Comparison of ENCODE assay signal across 10 mouse cellular contexts in the genomic region with DNA sequence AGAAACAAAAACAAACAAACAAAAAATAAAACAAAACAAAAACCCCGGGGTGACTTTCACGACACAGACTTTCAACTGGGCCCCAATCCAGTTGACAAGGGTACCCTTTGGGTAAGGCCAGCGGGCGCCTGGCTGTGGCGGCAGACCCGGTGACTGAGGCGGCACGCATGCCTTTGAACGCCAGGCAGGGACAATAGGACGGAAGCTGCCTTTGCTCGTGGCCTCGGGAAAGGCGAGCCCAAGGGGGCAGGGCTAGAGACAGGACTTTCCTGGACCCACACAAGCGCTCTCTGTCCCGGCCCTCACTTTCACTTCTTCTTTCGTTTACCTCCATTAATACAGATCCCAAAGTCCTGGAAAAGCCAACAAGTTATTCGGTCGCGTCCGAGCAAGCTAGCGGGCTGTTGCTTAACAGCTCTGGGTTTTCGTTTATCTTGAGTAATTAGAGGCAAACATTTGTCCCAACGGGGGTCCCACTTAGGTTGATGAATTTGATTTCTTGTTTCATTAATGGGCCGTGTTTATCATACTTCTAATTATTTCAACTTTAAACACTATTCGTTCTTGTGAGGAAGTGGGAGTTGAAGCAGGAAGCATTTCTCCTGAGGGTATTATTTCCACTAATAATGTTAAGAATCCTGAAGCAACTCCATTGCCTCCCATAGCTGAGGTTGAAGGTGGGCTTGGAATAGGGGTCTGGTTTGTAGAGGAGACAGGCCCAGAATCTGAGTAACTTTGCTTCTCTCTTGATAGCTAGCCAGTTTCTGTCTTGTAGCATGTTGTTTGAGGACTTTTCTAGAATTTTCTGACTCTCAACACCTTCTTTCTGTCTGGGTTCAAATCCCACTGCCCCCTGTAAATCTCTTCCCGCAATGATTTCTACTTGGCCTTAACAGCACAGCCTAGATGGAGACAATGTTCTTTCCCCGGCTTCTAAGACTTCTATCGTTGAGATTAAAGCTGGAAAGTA. TPM values are rescaled to one million over a fixed set of nuclear protein-coding genes. Genes with fewer than 3 reads are reported as not detected.
DNase-seq lines count a peak whose midpoint lies in the region; TF ChIP-seq lines count a peak whose summit lies in the region.
"Had no signal": no experiment of that assay in that cellular context is flagged by ENCODE, and none has a peak within 500 bp of the region (broad histone marks: within the 10 kb centered on the region; RNA-seq: fewer than 3 reads in every experiment).

No protein-coding gene starts in this region.

- H3K27ac ChIP-seq in gastrocnemius, adult 2 months = peak overlapping the region; percentile 99
- peak overlapping the region; percentile 93 for H3K27ac ChIP-seq in limb, embryonic 10.5 days
- H3K27ac ChIP-seq: embryonic facial prominence, embryonic 13.5 days; heart, embryonic 15.5 days; liver, embryonic 12.5 days had no signal

- H3K9me3 ChIP-seq in limb, embryonic 10.5 days (replicated peaks) = no peaks in the 10 kb centered on the region
- H3K9me3 ChIP-seq: embryonic facial prominence, embryonic 13.5 days; heart, embryonic 15.5 days; liver, embryonic 12.5 days had no signal

- WGBS in limb, embryonic 10.5 days = under 1% methylated on average over 28 of the region's 28 CpGs

- no peak for TF ChIP-seq CTCF in gastrocnemius, adult 2 months (IDR thresholded peaks at IDR 0.05)

- H3K4me1 ChIP-seq in limb, embryonic 10.5 days = peaks cover 57% of the 10 kb centered on the region
- H3K4me1 ChIP-seq: liver, embryonic 12.5 days had no signal

- peak overlapping the region; percentile 93 for H3K4me3 ChIP-seq in gastrocnemius, adult 2 months
- peak overlapping the region; percentile 58 for H3K4me3 ChIP-seq in limb, embryonic 10.5 days
- H3K4me3 ChIP-seq: embryonic facial prominence, embryonic 13.5 days; heart, embryonic 15.5 days; liver, embryonic 12.5 days had no signal

- peaks cover 100% of the 10 kb centered on the region for H3K27me3 ChIP-seq in limb, embryonic 10.5 days (ENCODE audit: low read depth, poor library complexity, severe bottlenecking)

- no peaks in the 10 kb centered on the region for H3K36me3 ChIP-seq in limb, embryonic 10.5 days
- H3K36me3 ChIP-seq: embryonic facial prominence, embryonic 13.5 days; heart, embryonic 15.5 days; liver, embryonic 12.5 days had no signal

- DNase-seq in retina, postnatal 1 day = peak; percentile 61
- DNase-seq in retina, embryonic 14.5 days (ENCODE audit: low spot score) = no peak
- peak; percentile 87 for DNase-seq in gastrocnemius, adult 2 months
- DNase-seq in limb, embryonic 10.5 days (ENCODE audit: low spot score) = peak; percentile 84
- no peak for DNase-seq in testis, postnatal 10 days (ENCODE audit: low spot score)
- no peak for DNase-seq in layer of hippocampus, adult 8-10 months (ENCODE audit: low spot score in 2 of 2)
- DNase-seq in heart, postnatal 25 days (ENCODE audit: low spot score) = no peak

- intact Hi-C loops in gastrocnemius, adult 2 months (cut with DNase I) = no loop called here
- intact Hi-C loops in heart, postnatal 25 days (cut with DNase I) = no loop called here

RNA-seq across cellular contexts. Expression of gene Hoxc10, which starts 2.6 kb away (rescaled TPM):
- total RNA-seq in gastrocnemius, adult 2 months (2021) = 10 to 100 TPM; 72.4 to 84.8 TPM
- polyA plus RNA-seq in limb, embryonic 10.5 days (2016; fragmentation: Nextera tagmentation; extraction: Ambion mirVana) = 21.4 and 51.4 TPM in 2 replicates
- not detected for total RNA-seq in layer of hippocampus, adult 8-10 months (2022)
- not detected for total RNA-seq in heart, postnatal 25 days (2021)
- polyA plus RNA-seq: heart, embryonic 15.5 days; liver, embryonic 12.5 days had no signal

RNA-seq across cellular contexts. Expression of gene Hoxc5, which starts 3.3 kb away (rescaled TPM):
- total RNA-seq in gastrocnemius, adult 2 months (2021) = 1 to 10 TPM; 2.7 to 2.9 TPM
- 10.6 and 12.7 TPM in 2 replicates for polyA plus RNA-seq in limb, embryonic 10.5 days (2016; fragmentation: Nextera tagmentation; extraction: Ambion mirVana)
- not detected for total RNA-seq in layer of hippocampus, adult 8-10 months (2022)
- not detected for total RNA-seq in heart, postnatal 25 days (2021)

RNA-seq across cellular contexts. Expression of gene Hoxc11, which starts 9.7 kb away (rescaled TPM):
- 10 to 100 TPM in 1 of 2 experiments, 1 to 10 TPM in 1; 6.9 to 11.7 TPM for total RNA-seq in gastrocnemius, adult 2 months (2021)
- polyA plus RNA-seq in limb, embryonic 10.5 days (2016; fragmentation: Nextera tagmentation; extraction: Ambion mirVana) = 2.4 and 4.7 TPM in 2 replicates
- total RNA-seq in layer of hippocampus, adult 8-10 months (2022) = not detected
- not detected for total RNA-seq in heart, postnatal 25 days (2021)
- polyA plus RNA-seq: embryonic facial prominence, embryonic 13.5 days; heart, embryonic 15.5 days; liver, embryonic 12.5 days had no signal

RNA-seq across cellular contexts. Expression of gene Hoxc9, which starts 12.3 kb away (rescaled TPM):
- 1 to 10 TPM; 6.7 to 8.3 TPM for total RNA-seq in gastrocnemius, adult 2 months (2021)
- polyA plus RNA-seq in limb, embryonic 10.5 days (2016; fragmentation: Nextera tagmentation; extraction: Ambion mirVana) = 4.4 and 6.9 TPM in 2 replicates
- not detected for total RNA-seq in layer of hippocampus, adult 8-10 months (2022)
- not detected for total RNA-seq in heart, postnatal 25 days (2021)
- polyA plus RNA-seq: embryonic facial prominence, embryonic 13.5 days; heart, embryonic 15.5 days; liver, embryonic 12.5 days had no signal

RNA-seq across cellular contexts. Expression of gene Hoxc8, which starts 26.5 kb away (rescaled TPM):
- total RNA-seq in gastrocnemius, adult 2 months (2021) = 1 to 10 TPM; 1.0 to 2.8 TPM
- 5.1 and 6.0 TPM in 2 replicates for polyA plus RNA-seq in limb, embryonic 10.5 days (2016; fragmentation: Nextera tagmentation; extraction: Ambion mirVana)
- total RNA-seq in layer of hippocampus, adult 8-10 months (2022) = not detected
- not detected for total RNA-seq in heart, postnatal 25 days (2021)
- polyA plus RNA-seq: embryonic facial prominence, embryonic 13.5 days; heart, embryonic 15.5 days had no signal

Comparison
In these comparisons a context has a peak if more than half of its experiments do, and no peak if none do; other contexts are left out.
1. DNase-seq: peak in retina, postnatal 1 day (single experiment), gastrocnemius, adult 2 months (single experiment) and limb, embryonic 10.5 days (single experiment); none in retina, embryonic 14.5 days (single experiment), testis, postnatal 10 days (single experiment), layer of hippocampus, adult 8-10 months (0 of 2) and heart, postnatal 25 days (single experiment).
2. RNA of gene Hoxc10, which starts 2.6 kb away (total RNA-seq): 72.4 to 84.8 TPM in gastrocnemius, adult 2 months; not detected in layer of hippocampus, adult 8-10 months and not detected in heart, postnatal 25 days; every median in the first group is over 10 times any median in the second.
3. RNA of gene Hoxc11, which starts 9.7 kb away (total RNA-seq): 6.9 to 11.7 TPM in gastrocnemius, adult 2 months; not detected in layer of hippocampus, adult 8-10 months and not detected in heart, postnatal 25 days; every median in the first group is over 4 times any median in the second.